Mouse (Mus musculus): ENCODE data around the gene Gm5244.

DNA sequence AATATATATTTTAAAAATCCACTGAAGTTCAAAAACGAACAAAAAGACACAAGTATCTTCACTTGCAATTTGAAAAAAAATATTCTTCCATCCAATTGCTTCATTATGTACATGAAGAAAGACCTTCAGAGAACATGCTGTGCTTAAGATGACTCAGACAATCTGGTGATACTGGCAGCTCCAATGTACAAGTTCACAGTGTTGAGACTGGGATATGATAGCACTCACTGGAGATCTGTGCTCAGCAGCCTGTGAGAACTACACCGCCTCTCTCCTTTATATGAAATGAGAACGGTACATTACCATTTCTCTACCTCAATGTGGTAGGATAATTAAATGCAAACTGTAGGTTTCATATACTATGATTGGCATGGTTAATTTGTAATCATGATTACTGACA, 43.7 kb upstream of the Gm5244 start:
- TF ChIP-seq CTCF (IDR thresholded peaks at IDR 0.05) (no peak), EP300 (IDR thresholded peaks at IDR 0.05; ENCODE audit: insufficient read depth, low read depth, low read length) (no peak)

Data from heart, adult 2 months (tissue).